Mouse (Mus musculus) ovary, postnatal 10 days (tissue): Measurements from ENCODE around the gene Xpc.
"Not testable (repeated sequence)": the region's sequence is repeated elsewhere in the genome, so short reads cannot be mapped to it uniquely, and the experiment has no call there.

Source experiments
- DNase-seq: peaks from one replicate; pipeline ENCODE4 v3.0.0; 2022; ENCODE audit warnings: low spot score

Xpc gene

DNA sequence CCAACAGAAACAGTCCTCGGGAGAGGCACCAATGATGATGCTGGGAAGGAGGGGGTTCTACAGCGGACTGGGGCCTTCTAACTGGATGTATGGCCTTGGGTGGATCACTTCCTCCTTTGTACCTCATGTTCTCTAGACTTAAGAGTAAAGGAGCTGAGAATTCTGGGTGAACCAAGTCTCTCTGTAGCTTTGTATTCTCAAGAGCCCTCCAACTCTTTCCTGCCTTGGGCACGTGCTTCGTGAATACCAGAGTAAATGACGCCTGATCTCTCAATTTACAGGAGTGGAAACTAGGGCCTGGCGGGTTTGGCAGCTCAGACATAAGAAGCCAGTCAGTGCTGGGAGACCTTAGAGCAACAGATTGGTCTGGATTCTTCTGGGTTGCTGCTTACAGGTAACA, 43.4 kb downstream of the Xpc start:
- DNase-seq: no peak

DNA sequence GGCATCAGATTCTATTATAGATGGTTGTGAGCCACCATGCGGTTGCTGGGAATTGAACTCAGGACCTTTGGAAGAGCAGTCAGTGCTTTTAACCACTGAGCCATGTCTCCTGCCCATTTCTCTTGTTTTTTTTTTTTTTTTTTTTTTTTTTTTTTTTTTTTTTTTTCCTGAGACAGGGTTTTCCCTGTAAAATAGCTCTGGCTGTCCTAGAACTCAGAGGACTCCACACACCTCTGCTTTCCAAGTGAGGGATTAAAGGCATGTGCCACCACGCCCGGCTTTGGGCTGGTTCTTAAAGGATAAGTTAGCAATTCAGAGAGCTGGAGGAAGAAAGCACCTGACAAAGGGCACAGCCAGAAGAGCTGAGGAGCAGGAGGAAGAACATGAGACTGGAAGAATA, 44.3 kb downstream of the Xpc start:
- DNase-seq: not testable (repeated sequence)

DNA sequence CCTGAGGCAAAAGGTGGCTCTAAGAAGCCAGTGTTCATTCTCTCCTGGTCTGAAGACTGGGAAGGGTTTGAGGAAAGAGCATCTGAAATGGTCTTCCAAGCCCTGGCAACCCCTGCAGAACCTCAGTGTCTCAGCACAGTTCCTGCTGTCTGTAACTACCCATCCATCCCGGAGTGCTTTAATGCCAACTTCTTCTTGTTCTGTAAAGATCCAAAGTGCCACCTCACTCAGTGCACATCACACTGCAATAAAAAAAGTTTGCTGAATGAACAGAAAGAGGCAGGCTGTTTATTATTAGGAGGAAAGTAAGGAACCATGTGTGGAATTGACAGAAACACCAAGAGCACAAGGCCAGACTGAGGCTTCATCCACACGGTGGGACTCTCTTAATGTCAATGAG, 45.0 kb downstream of the Xpc start:
- no peak for DNase-seq

DNA sequence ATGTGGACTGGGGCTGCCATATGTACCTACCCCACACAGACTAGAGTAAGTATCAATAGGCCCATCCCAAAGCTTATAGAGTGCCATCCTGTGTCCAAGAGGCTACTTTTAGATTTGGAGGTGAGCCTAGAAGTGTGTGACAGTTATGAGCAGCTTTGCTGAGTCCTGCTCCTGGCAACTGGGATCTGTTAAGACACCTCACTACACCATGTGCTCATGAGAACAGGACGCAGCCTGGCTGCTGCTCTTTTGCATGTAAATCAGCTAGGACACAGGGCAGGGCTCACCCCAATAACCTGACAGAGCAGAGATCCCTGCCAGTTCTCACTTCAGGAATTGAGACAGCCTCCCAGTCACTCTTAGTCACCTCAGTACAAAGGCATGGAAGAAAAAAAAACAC, 48.6 kb downstream of the Xpc start:
- DNase-seq: no peak

DNA sequence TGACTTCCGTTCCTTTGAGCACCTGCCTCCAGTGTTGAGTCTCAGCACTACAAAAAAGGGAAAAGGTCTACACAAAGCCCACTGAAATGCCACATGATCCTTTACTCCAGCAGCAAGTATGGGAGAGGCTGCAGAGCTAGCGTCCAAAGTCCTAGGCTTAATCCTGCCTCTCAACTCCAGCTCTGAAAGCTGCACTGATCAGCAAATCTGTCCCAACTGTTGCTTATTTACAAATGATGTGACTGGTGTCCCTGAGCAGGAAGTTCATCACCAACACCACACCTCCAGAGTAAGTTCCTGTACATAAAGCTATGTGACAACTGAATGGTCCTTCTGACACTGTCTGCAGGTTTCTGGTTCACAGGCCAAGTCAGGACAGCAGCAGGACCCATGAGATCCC, 49.9 kb downstream of the Xpc start:
- no peak for DNase-seq

DNA sequence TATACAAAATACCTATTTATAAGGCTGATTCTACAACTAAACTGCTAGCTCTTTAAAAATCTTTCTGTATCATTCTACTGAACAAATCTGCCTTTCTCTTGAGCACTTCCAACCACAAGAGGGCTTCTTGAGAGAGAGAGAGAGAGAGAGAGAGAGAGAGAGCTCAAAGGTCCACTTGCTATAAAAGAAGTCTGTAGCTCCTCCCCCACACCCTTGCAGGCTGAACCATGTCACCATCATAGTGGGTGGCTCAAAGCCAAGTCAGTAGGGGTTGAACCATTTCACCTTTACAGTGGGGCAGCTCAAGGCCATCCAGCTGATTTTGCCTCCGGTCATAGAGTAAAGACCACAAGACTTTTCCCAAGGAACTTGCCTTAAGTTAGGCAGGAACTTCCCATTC, 56.2 kb downstream of the Xpc start:
- no peak for DNase-seq

DNA sequence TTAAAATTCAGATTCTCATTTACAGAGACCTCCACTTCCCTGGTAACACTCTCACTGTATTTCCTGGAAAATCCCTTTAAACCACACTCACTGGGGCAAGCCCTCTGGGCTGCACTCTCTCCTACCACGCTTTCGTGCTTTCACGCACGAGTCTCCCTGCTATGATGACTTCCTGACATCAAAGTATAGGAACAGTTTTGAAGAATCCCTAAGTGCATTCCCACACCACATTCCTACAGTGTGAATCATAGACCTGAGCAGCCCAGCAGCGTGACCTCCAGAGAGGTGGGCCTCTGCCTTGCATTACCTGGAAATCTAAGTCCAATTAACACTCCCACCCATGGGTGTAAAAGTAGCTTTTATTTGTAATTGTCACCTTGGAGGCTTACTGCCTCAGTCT, 61.1 kb downstream of the Xpc start:
- no peak for DNase-seq

DNA sequence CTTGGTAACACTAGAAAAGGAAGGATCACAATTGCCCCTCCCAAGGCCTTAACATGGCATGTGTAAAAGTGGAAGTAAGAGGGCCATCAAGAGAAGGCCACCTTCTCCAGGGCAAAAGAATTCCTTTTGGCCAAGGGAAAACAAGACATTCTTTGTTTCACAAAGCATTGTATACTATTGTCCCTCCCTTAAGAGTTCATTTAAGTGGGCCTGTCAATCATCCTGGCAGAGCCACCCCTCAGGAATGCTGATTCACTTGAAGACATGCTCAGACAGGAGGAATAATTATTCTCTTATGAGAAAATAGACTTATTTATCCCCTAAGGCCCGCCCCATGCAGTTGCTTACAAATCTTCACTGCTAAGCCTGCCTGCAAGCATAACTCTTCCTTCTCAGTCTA, 63.6 kb downstream of the Xpc start:
- no peak for DNase-seq

DNA sequence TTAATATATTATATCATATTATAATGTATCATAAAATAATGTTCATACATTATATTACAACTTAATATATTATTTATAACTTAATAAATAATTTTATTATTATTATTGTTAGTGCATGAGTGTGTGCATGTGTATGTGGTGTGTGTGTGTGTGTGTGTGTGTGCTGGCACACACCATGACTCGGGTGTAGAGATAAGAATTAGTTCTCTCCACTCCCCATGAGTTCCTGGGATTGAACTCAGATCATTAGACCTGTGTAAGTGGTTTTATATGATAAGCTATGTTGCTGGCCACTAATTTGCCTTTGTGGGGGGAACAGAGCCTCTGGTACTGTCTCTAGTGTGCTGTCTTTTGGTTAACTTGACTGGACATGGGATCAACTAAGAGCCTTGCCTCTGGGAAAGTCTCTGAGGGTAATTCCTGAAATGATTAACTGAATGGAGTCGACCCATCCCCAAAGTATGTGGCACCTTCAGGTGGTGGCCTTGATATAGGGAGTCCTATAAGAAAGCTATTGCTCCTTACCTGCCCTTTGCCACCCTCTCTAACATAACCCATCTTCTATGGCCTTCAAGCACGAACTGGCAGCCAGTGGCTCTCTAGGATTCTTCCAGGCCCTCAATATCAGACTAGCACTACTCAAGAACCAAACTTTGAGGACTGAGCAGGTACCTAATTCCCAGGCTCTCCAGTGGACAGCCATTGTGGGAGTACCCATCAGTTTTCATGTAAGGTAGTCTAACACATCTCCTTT, 66.0 kb downstream of the Xpc start:
- no peak for DNase-seq

DNA sequence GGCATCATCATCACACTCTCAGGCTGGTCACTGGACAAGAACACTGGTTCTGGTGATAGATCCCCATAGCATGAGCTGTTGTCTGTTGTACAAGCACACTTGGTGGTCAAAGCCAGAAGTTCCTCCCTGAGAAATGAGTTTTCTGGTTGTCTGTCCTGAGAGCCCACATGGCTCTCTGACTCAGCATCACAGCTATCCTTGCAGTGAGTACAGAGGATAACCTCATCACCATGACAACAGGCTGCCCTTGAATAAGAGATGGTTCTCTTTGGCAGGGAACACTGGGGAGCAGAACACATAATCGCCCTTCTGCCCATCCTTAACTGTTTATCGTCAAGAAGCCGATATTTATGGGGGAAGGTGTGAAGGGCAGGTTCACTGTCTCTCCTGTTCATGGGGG, 70.4 kb downstream of the Xpc start:
- DNase-seq: no peak

DNA sequence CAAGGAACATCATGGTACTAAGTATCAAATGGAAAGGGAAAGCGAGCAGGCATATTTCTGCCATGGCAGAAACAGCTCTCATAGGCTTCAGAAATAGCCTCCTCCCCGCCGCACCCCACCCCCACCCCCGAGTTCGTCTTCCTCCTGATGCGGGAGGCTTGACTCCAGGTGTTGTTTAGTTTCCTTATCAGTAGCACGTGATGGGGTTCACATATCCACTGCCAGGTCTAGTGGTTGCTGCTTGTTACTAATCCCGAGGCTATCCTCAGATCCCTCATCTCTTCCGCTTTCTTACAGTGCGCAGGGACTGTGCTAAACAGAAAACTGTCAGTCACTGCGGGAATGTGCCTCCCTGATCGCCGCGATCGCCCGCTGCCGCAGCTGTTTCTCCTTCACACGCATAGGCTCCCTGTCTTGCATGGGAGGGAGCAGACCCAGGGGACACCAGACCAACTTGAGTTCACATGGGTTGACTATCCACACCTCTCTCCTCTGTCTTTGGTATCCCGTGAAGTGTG, 74.5 kb downstream of the Xpc start:
- DNase-seq: no peak

DNA sequence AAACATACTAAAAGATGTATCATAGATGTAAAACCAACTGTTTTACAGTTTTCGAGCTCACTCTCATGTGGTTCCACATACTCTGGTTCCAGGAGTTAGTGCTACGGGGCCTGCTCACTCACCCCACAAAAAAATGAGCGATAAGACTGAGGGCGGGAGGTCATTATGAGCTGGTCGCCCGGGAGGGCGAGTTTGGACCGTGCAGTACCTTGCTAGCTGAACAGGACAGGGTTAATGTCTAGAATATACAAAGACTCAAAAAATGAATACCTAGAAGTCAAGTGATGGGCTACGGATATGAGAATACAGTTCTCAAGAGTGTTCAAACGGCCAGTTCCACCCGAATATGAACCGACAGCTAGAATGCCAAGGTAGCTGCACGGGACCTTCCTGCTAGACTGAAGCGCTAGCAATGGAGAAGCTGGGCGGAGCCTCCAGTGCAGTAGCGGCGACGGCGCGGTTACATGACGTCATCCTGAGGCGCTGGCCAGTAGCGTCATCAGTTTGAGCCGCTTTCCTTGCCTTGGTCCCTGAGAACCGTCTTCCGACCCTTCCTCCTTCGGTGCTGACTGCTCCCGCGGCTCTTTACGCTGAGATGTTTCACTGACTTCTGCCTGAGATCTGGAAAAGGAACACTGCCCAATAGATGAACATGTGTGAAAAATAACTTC, 75.1 kb downstream of the Xpc start:
- peak; percentile 93 for DNase-seq
